Mouse (Mus musculus) spleen, adult 12 weeks (tissue): ENCODE results near the gene Baz2b.
"Not testable (repeated sequence)": the region's sequence is repeated elsewhere in the genome, so short reads cannot be mapped to it uniquely, and the experiment has no call there.

ENCODE experiments used
- DNase-seq: peaks from one replicate; pipeline ENCODE4 v3.0.0; 2022; ENCODE audit warnings: low spot score

Gene Baz2b

GRCm38 (mm10) chr2:60200051-60200562 is 9.5 kb downstream of the Baz2b start:
- no peak for DNase-seq

DNA sequence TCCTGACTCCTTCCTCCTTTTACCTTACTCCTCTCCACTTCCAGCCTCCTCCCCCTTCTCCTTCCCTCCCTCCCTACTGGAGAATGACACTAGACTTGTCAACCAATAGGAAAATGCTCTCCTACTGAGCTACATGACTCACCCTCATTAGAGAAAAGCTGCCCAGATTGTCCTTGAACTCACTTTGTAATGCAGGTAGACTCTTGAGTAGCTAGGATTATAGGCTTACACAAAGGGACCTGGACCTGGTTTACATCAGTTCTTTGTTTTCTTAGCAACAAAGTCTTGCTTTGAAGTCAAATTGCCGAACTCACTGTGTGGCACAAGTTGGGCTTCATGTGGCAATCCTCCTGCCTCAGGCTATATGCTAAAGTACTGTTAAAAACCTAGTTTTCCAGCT is 12.8 kb downstream of the Baz2b start:
- no peak for DNase-seq

DNA sequence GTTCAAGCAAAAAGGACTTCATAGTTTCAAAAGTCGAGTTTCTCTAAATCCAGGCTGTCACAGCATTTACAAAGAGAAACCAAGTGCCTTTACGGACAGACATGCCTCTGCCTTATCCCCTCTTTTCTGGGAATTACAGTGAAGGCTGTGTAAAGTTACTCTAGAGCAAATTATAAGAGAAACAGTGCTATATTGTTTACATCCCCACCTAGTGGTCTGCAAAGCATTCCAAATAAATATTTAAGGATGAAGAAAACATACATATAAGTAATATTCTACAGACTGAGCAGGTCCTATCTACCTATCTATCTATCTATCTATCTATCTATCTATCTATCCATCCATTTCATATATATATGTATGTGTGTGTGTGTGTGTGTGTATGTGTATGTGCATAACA is 27.9 kb downstream of the Baz2b start:
- DNase-seq: no peak

- DNase-seq: no peak
Observed at GRCm38 (mm10) chr2:60177490-60177889, 32.1 kb downstream of the Baz2b start.

- DNase-seq: no peak
Observed at GRCm38 (mm10) chr2:60176087-60176486, 33.6 kb downstream of the Baz2b start.

DNA sequence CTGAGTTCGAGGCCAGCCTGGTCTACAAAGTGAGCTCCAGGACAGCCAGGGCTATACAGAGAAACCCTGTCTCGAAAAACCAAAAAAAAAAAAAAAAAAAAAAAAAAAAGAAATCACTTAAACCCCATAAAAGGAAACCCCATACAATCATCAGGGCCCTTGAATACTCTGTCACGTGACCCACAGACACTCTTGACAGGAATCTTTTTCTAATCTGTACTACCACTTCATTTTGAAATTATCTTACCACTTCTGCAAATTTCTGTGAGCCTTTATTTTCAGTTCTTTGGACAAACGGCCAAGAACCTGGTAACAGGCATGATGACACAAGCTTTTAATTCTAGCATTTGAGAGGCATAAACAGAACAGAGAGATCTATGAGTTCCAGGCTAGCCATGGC is 34.6 kb downstream of the Baz2b start:
- no peak for DNase-seq

DNA sequence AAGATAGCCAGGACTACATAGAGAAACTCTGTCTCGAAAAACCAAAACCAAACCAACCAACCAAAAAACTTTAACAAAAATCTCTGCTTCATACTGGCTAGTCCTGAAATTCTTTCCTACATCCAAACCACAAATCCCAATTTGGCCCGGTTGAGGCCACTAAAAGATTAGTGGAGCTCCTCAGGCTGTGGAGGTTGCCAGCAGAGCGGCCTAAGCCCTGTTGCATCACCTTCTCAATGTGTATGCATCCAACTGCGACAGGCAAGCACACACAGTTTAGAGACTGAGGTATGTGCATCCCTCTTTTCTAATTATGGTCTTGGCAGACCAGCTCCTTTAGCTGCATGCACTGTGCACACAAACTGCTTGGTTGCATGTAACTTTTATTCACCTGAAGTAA is 36.0 kb downstream of the Baz2b start:
- DNase-seq: no peak

- DNase-seq: no peak
Observed at GRCm38 (mm10) chr2:60173190-60173589, 36.4 kb downstream of the Baz2b start.

DNA sequence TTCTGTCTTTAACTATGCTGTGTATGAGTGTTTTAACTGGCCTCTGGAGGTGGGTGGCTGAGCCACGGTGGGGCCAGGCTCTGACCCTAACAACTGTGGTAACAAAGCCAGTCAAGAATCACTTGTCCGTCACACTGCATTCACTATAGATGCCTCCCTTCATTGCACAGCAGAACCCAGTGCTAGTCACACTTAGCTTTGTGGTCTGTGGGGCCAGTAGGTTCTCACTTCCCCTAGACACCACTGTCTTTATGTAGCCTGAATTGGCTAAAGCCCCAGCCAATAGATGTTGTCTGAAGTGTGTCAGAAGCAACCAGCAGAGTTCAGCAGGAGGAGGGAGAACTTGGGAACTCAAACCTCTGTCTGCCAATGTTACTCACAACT is 37.1 kb downstream of the Baz2b start:
- DNase-seq: peak; percentile 53

DNA sequence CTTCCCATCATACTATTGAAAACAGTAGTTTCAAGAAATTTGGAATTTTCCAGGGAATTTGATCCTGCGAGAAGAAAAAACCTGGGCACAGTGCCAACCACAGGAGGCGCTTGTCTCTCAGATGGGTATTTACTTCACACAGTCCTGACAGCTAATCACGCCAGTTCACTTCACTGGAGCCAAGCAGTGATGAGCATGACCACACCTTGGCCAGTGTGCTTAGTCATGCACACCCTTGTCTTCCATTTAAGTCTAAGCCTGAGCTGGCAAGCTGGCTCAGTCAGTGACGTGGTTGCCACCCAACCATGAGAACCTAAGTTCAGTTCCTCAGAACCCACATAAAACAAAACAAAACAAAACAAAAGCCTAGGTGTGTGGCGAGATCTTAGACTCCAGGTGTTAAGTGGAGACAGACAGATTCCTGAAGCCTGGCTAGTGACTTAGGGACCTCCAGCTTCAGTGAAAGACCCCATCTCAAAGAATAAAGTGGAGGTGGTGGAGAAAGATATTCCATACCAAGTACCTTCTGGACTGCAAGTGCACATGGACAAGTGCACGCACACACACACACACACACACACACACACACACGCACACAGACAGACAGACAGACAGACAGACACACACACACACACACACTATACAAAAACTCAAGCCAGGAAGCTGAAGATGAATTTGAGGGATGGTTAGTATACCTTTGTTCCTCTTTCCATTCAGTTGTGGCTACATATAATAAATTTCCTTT is 37.7 kb downstream of the Baz2b start:
- peak; percentile 15 for DNase-seq

DNA sequence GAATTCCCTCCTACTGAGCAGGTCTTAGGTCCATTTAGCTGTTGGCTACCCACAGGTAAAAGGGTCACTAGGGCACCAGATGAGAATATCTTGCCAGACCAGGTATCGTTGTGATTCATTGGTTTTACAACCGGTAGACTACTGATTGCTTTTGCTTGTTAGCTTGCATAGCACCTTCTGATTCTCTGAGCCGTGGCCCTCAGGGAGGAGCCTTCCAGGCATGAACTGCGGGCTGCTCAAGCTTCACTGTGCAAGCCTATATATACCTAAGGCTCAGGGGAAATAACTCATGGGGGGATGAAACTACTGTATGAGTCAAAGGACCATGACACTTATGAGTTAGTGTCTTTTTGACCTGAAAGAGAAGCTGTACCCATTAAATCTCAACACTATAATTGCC is 42.8 kb downstream of the Baz2b start:
- no peak for DNase-seq

DNA sequence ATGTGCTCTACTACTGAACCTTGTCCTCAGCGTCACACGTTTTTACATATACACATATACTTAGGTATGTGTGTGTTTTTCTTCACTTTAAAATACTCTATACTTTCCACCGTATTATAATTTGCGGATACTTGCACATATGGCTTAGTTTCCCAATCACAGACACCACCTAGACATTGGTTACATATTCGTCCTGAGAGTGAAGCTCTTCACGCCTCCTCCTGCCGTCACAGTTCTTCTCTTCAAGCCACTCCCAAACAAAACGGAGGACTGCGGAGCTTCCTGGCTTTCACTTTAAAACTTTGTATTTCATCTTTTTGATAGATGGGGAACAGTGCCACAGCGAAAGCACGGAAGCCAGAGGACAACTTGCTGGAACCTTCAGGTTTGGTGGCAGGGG is 44.0 kb downstream of the Baz2b start:
- DNase-seq: no peak

GRCm38 (mm10) chr2:60163744-60164143 is 45.9 kb downstream of the Baz2b start:
- DNase-seq: no peak

GRCm38 (mm10) chr2:60152481-60152880 is 57.2 kb downstream of the Baz2b start:
- DNase-seq: no peak

DNA sequence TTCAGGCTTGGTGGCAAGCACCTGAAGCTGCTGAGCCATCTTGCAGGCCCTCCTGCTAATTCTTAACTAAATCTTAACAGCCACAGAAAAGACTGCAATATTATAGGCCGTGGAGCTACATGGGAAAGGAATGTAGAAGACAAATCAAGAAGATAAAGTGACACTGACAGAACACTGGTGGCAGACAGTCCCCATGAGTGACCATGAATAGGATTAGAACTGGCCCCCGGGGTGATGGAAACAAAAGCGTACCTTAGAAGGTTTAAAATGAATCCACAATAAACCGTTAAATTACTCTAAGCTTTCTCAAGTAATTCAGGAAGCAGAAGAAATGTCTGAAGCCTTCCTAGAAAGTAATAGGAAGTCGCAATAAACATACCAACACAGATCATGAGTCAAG is 61.0 kb downstream of the Baz2b start:
- DNase-seq: no peak

DNA sequence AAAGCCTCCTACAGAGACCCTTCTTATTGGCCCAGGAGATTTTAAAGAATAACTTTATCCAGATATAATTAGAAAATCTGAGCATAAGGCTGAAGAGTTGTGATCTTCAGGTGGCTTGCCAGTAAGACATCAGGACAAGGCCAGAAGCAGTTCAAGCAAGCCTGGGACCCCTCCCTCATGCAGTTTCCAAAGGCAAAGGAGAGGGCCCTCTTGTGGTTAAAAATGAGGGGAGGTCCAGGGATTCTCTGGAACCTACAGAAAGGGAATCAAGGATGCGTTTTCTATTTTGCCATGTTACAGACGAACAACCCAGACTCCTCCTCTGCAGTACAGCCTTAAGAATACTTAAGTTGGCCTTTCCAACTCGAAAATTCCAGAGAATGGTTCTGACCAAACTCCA is 62.2 kb downstream of the Baz2b start:
- DNase-seq: no peak

- DNase-seq: no peak
Observed at GRCm38 (mm10) chr2:60145742-60146141, 63.9 kb downstream of the Baz2b start.

GRCm38 (mm10) chr2:60143383-60143782 is 66.3 kb downstream of the Baz2b start:
- DNase-seq: no peak

DNA sequence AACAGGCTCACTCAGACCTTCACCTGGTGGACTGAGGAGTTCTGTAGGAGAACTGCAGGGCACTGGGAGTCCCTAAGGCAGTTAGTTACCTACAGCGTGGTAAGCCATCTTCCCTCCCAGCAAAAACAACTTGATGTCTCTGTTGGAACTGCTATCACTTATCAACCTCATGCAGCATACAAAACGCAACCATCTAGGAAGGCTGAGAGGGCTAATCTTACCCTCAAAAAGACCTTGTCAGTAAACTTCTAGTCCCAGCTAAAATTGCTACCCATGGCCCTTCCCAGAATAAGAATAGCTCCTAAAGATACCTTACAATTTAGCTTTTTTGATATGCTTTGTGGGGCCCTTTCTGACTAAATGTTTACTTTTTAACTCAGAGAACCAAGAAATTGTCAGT is 67.4 kb downstream of the Baz2b start:
- no peak for DNase-seq

- no peak for DNase-seq
Observed at GRCm38 (mm10) chr2:60138751-60139162, 70.9 kb downstream of the Baz2b start.

GRCm38 (mm10) chr2:60135796-60136195 is 73.8 kb downstream of the Baz2b start:
- no peak for DNase-seq

GRCm38 (mm10) chr2:60134958-60135357 is 74.7 kb downstream of the Baz2b start:
- not testable (repeated sequence) for DNase-seq

DNA sequence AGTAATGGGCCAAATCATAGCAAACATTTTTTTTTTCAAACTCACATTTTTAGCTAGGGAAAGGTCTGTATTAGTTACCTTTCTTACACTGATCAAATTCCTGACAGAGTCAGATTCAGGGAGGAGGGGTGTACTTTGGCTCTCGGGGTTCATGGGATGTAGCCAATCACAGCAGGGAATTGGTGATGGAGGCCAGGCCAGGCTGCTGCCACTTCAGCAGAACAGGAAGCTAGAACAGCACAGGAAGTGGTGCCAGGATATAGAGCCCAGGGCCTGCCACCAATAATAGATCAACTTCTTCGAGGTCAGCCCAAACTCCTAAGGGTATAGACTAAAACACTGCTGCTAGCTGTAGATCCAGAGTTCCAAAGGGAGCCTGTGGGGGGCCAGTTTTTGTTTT is 76.6 kb downstream of the Baz2b start:
- DNase-seq: no peak
